Mouse (Mus musculus) stomach, postnatal 0 days (tissue): ENCODE measurements at regions not wholly inside any gene's neighbourhood (a gene's known extent, or its start where the extent isn't known, plus 50 kb on each side); places are given as distances from the start of the nearest gene placed in this dataset.
A peak's percentile ranks its signal among the peaks of the same experiment; 100 is the strongest.

ENCODE experiments used
- ATAC-seq: fragments of 200-750 bp; cut with Nextera tagmentation; 2 replicates; pipeline ENCODE4 v1.8.0; 2017; ENCODE audit not compliant: low FRiP score, low TSS enrichment
- DNase-seq: peaks from one replicate; pipeline ENCODE4 v3.0.0-alpha.2; 2016; ENCODE audit warnings: low spot score
- H3K27ac ChIP-seq: fragments of 300-500 bp; sonication (generic); replicated peaks from 2 replicates; pipeline ENCODE4 v1.5.1; 2014; ENCODE audit warnings: mild to moderate bottlenecking, control low read depth
- H3K27me3 ChIP-seq: fragments of 300-500 bp; sonication (generic); 2 replicates; pipeline ENCODE4 v1.6.1; 2014; ENCODE audit warnings: low read length; ENCODE audit not compliant: control insufficient read depth, insufficient read depth
- H3K36me3 ChIP-seq: fragments of 300-500 bp; sonication (generic); 2 replicates; pipeline ENCODE4 v1.6.1; 2014; ENCODE audit warnings: low read length, mixed read lengths; ENCODE audit not compliant: control insufficient read depth, insufficient read depth
- H3K4me1 ChIP-seq: fragments of 300-500 bp; sonication (generic); replicated peaks from 2 replicates; pipeline ENCODE4 v1.6.1; 2014; ENCODE audit warnings: antibody characterized with exemption; ENCODE audit not compliant: control insufficient read depth, insufficient read depth
- H3K4me2 ChIP-seq: fragments of 300-500 bp; sonication (generic); replicated peaks from 2 replicates; pipeline ENCODE4 v1.6.1; 2014; ENCODE audit warnings: low read depth, mild to moderate bottlenecking, control low read depth, moderate library complexity
- H3K4me3 ChIP-seq: fragments of 300-500 bp; sonication (generic); 2 replicates; pipeline ENCODE4 v1.5.1; 2014; ENCODE audit warnings: low read depth, low read length, control low read depth
- H3K9ac ChIP-seq: fragments of 300-500 bp; sonication (generic); 2 replicates; pipeline ENCODE4 v1.6.1; 2014; ENCODE audit warnings: mild to moderate bottlenecking, low read length, control low read depth, mixed read lengths
- H3K9me3 ChIP-seq: fragments of 300-500 bp; sonication (generic); 2 replicates; pipeline ENCODE4 v1.6.1; 2016; ENCODE audit warnings: low read length; ENCODE audit not compliant: control insufficient read depth
- CTCF ChIP-seq: IDR thresholded peaks from 2 replicates; pipeline ENCODE4 v1.5.1; 2016; ENCODE audit warnings: antibody characterized with exemption, low read depth, mild to moderate bottlenecking, moderate library complexity
- EP300 ChIP-seq: optimal IDR thresholded peaks from 2 replicates; pipeline ENCODE3; 2016; ENCODE audit warnings: antibody characterized with exemption
- WGBS: fragments of 180-500 bp; shearing (Covaris S2); extraction: QIAGEN DNeasy Blood & Tissue Kit; methylation state at CpG from one replicate; pipeline ENCODE4 v1.1.7; 2014; 5-methylcytosine and 5-hydroxymethylcytosine counted together

DNA sequence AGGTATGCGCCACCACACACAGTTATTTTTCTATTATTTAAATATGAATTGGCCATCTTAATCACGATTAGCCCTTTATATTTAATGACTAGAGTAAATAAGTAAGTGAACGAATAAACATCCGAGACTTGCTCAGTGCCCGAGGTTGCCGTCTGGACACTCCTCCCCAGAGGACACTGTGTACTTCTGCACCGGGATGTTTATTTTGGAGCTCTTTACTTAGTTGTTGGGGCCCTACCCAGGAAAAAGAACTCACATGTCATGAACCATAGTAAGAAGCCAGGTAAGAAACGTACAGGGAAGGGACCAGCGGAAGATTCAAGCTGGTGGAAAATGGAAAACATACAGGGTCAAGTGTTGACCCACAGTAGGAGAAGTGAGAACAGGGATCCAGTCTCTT is 89.0 kb downstream of the Akr1d1 start:
- DNase-seq: peak; percentile 71
- Histone ChIP-seq H3K9ac (no peak overlapping the region), H3K4me3 (no peak overlapping the region), H3K4me2 (no peak overlapping the region), H3K36me3 (no peaks in the 10 kb centered on the region), H3K9me3 (no peaks in the 10 kb centered on the region), H3K4me1 (0 out of 2 replicates have a peak, but pooled peaks cover 3% of the 10 kb centered on the region), H3K27me3 (no peaks in the 10 kb centered on the region), H3K27ac (peak overlapping the region; percentile 75)
- TF ChIP-seq EP300 (no peak), CTCF (no peak)
- ATAC-seq: peak; percentile 93
- 53% methylated on average over 9 of the region's 9 CpGs for WGBS

DNA sequence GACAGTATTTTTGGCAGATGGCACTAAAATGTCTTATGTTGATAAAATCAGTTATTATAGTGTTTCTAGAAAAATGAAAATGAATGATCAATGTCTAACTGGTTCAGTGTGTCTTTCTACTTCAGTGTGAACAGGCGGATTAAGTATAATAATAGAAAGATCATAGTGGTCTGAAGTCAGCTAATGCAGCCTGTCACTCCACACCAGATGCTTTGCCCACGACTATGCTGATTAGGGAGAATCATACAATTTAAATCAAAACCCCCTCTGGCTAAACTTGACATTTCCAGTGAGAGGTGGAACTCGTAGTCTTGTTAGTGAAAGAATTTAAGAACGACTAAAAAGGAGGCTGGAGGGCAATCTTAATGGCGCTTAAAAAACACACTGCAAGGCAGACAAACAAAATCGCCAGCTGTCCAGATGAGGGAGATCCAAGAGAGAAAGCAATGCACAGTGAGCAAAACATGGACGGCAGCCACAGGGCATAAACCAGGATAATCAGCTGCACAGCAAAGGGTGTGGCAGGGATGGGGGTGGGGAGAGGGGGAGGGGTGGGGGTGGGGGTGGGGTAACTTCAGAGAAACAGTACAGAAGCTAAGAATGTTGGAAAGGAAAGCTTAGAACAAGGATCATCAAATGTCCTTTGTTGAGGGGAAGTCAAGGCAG is 91.5 kb downstream of the Akr1d1 start:
- no peak overlapping the region for H3K4me3 ChIP-seq
- ATAC-seq: no peak
- WGBS: 42% methylated on average over 7 of the region's 7 CpGs
- 0 out of 2 replicates have a peak, but pooled peaks cover 3% of the 10 kb centered on the region for H3K4me1 ChIP-seq
- no peaks in the 10 kb centered on the region for H3K9me3 ChIP-seq
- H3K4me2 ChIP-seq: no peak overlapping the region
- H3K9ac ChIP-seq: no peak overlapping the region
- no peaks in the 10 kb centered on the region for H3K36me3 ChIP-seq
- DNase-seq: no peak
- H3K27ac ChIP-seq: no peak overlapping the region
- no peaks in the 10 kb centered on the region for H3K27me3 ChIP-seq
- no peak for TF ChIP-seq EP300
- TF ChIP-seq CTCF: no peak

DNA sequence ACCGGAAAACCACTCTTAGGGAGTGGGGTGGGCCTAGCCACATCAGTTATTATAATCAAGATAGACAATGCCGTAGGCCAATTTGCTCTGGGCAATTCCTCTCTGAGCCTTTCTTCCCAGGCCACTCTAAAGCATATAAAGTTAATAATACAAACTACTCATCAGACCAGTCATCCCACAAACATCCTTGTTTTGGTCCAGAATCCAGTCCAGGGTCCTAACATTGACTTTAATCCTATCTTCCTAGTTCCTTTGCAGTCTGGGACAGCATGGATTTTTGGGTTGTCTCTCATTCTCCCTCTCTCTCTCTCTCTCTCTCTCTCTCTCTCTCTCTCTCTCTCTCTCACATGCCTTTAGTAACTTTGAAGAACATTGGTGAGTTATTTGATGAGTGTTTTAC is 92.3 kb downstream of the Akr1d1 start:
- ATAC-seq (no peak), DNase-seq (no peak)
- 85% methylated on average over 2 of the region's 2 CpGs for WGBS
- Histone ChIP-seq H3K9me3 (no peaks in the 10 kb centered on the region), H3K9ac (no peak overlapping the region), H3K36me3 (no peaks in the 10 kb centered on the region), H3K27me3 (no peaks in the 10 kb centered on the region), H3K4me1 (0 out of 2 replicates have a peak, but pooled peaks cover 3% of the 10 kb centered on the region), H3K4me2 (no peak overlapping the region), H3K27ac (no peak overlapping the region), H3K4me3 (no peak overlapping the region)
- TF ChIP-seq EP300 (no peak), CTCF (no peak)

DNA sequence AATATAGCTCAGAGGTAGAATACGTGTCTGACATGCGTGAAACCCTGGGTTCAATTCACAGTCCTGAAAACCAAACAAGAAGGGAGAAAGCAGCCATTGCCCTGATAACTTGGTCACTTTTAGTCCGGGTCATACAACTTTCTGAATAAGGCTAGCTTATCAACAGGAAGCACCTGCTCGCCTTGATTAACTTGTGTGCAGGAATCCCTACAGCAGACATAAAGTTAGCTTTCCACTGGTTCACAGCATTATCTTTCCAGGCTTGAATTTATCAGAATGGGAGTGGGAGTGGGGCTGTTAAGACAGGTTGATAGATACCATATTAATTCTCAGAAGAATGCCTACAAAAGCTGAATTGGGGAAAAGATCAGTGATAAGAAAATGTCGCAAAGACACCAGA is 97.2 kb downstream of the Akr1d1 start:
- DNase-seq (no peak), ATAC-seq (no peak)
- WGBS: 54% methylated on average over 5 of the region's 5 CpGs
- H3K36me3 ChIP-seq: no peaks in the 10 kb centered on the region
- TF ChIP-seq EP300 (no peak), CTCF (no peak)
- no peak overlapping the region for H3K27ac ChIP-seq
- no peaks in the 10 kb centered on the region for H3K27me3 ChIP-seq
- no peak overlapping the region for H3K4me2 ChIP-seq
- H3K9me3 ChIP-seq: no peaks in the 10 kb centered on the region
- H3K4me3 ChIP-seq: no peak overlapping the region
- H3K9ac ChIP-seq: no peak overlapping the region
- H3K4me1 ChIP-seq: no peaks in the 10 kb centered on the region

DNA sequence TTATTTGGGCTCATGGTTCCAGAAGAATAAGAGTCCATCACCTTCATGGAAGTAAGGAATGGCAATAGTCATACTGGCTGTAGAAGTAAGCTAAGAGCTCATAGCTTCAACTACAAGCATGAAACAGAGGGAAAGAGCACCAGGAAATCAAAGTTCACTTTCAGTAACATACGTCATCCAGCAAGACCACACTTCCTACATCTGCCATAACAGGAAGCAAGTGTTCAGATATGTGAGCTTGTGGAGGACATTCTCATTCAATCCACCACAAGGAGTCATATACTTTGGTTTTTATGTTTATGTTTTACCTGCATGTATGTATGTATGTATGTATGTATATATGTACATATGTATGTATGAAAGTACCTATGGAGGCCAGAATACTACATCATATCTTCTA is 104.0 kb downstream of the Akr1d1 start:
- no peaks in the 10 kb centered on the region for H3K36me3 ChIP-seq
- H3K27ac ChIP-seq: no peak overlapping the region
- 85% methylated on average over 1 of the region's 1 CpGs for WGBS
- H3K9ac ChIP-seq: no peak overlapping the region
- no peak overlapping the region for H3K4me2 ChIP-seq
- no peak for TF ChIP-seq EP300
- TF ChIP-seq CTCF: no peak
- no peaks in the 10 kb centered on the region for H3K27me3 ChIP-seq
- ATAC-seq (no peak), DNase-seq (no peak)
- H3K4me1 ChIP-seq: no peaks in the 10 kb centered on the region
- H3K4me3 ChIP-seq: no peak overlapping the region
- no peaks in the 10 kb centered on the region for H3K9me3 ChIP-seq

DNA sequence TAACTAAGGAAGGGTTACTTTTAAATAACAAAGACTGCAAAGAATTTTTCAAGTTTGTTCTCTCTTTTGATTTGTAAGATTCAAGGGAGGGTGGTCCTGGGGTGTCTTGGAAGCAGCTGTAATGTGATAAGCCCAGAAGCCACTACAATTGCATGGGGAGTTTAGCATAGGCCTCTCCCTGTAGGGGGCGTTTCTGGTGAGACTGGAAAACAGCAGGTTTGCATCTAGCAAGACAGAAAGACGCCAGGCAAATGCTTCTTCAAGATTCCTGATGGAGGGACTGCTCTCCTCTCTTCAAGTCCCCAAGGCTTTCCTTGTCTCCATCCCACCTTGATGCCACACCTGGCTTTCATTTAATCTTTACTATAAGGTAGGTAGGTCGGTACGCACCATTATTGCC is 112.1 kb downstream of the Akr1d1 start:
- WGBS: 49% methylated on average over 4 of the region's 4 CpGs
- H3K27me3 ChIP-seq: no peaks in the 10 kb centered on the region
- no peaks in the 10 kb centered on the region for H3K9me3 ChIP-seq
- no peak for TF ChIP-seq EP300
- TF ChIP-seq CTCF: peak; percentile 47
- H3K9ac ChIP-seq: no peak overlapping the region
- ATAC-seq (no peak), DNase-seq (no peak)
- no peak overlapping the region for H3K27ac ChIP-seq
- H3K36me3 ChIP-seq: no peaks in the 10 kb centered on the region
- no peaks in the 10 kb centered on the region for H3K4me1 ChIP-seq
- no peak overlapping the region for H3K4me3 ChIP-seq
- no peak overlapping the region for H3K4me2 ChIP-seq
